Mouse (Mus musculus) G1E-ER4 (cell line): Measurements from ENCODE around the gene Mxd4. TPM values are rescaled to one million over a fixed set of nuclear protein-coding genes. Genes with fewer than 3 reads are reported as not detected.

Source experiments
- GATA1 ChIP-seq: IDR thresholded peaks from one replicate; pipeline ENCODE4 v1.8.0; 2012; ENCODE audit warnings: low read length, inconsistent platforms
- polyA plus RNA-seq: library from polyadenylated mRNA; stranded (reverse); fragments of >175 nt; gene quantifications from 2 replicates; pipeline ENCODE4 v1.2.3, GENCODE M21; 2012

Gene Mxd4
- polyA plus RNA-seq, 1 experiment: 18.2 TPM

DNA sequence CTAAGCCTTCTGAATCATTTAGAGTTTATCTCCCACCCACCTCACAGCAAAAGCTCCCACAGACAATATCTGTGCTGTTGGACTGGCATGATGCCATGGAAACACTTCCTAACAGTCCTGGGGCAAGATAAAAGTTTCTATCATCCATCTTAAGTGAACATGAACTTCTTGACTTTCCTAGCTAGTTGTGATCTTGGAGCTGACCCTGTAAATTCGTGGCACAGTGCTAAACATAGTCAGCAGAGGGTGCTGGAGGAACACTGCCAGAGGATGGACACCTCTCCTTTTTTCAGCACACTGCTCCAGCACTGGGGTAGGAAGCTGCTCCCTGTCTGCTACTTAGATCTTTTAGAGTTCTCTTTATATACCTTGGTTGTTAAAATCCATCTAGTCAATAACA, 47.8 kb downstream of the Mxd4 start:
- TF ChIP-seq GATA1: no peak

DNA sequence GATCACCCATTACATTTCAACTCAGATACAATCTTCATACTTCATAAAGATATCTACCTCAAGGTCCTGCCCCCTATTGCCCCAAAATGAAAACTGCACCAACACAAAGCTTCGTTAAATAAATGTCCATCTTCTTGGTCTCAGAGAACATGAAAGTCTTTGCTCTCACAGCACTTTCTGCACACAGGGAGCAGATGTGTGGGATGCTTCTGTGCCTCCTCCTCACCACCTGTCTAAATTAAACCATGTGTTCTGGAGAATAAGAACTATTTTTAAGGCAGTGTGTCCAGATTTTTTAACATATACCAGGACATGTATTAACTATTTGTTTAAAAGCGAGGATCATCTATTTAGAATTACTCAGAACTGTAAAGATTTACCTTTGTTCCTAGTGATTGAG, 54.8 kb downstream of the Mxd4 start:
- TF ChIP-seq GATA1: no peak

DNA sequence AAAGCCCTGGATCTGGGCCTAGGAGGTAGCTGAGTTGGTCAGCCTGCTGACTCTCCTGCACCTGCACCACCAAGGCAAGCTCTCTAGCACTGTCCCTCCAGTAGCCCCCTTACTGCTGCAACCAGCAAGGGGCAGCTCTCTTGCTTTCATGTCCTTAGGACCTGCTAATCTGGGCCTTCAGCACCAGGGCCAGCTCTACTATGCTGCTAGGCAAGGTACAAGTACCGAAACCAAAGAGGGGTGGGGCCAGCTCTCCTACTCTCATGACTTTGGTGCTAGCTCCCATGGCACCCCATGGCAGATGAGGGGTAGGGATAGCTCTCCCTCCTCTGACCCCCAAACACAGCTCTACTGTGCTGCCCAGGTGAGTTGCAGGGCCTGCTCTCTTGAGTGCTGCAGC, 63.4 kb downstream of the Mxd4 start:
- no peak for TF ChIP-seq GATA1

Other genes with a start within 250 kb of the Mxd4 start
- gene Gm1673, start 204.3 kb downstream of the Mxd4 start, polyA plus RNA-seq: not detected in 2 replicates
- gene Nat8l, start 191.7 kb downstream of the Mxd4 start, polyA plus RNA-seq: 0.01 TPM in 1 of 2 replicates, not detected in the other
- gene Poln, start 18.3 kb downstream of the Mxd4 start, polyA plus RNA-seq: 0.02 and 0.04 TPM in 2 replicates
- 0.85 and 1.7 TPM in 2 replicates for gene Haus3, start 18.2 kb downstream of the Mxd4 start, polyA plus RNA-seq
- gene Zfyve28, start 100.7 kb upstream of the Mxd4 start, polyA plus RNA-seq: not detected in 2 replicates
- gene Cfap99, start 100.9 kb upstream of the Mxd4 start, polyA plus RNA-seq: not detected in 2 replicates
- 24.1 and 31.0 TPM in 2 replicates for gene Rnf4, start 148.6 kb upstream of the Mxd4 start, polyA plus RNA-seq
- gene Fam193a, start 182.2 kb upstream of the Mxd4 start, polyA plus RNA-seq: 16.6 and 18.8 TPM in 2 replicates